Mouse (Mus musculus) bone marrow macrophage, adult 2 months (primary cell): ENCODE measurements around the gene Hist1h4m.

Experiments
- CTCF ChIP-seq: IDR thresholded peaks from 2 replicates; pipeline ENCODE4 v1.5.1; 2012; ENCODE audit warnings: low read depth, mild to moderate bottlenecking, low read length, moderate library complexity
- POLR2A ChIP-seq: IDR thresholded peaks from 2 replicates; pipeline ENCODE4 v1.6.1; 2012; ENCODE audit warnings: mild to moderate bottlenecking, low read depth, low read length, borderline replicate concordance

GRCm38 (mm10) chr13:21852215-21852945 is 40.8 kb downstream of the Hist1h4m start:
- TF ChIP-seq CTCF (no peak), POLR2A (no peak)
